Mouse (Mus musculus): Measurements from ENCODE around the gene Hs6st3. TPM values are rescaled to one million over a fixed set of nuclear protein-coding genes. Genes with fewer than 3 reads are reported as not detected.

Gene Hs6st3
- polyA plus RNA-seq, 1 experiment from 2014 or later, result 0.45 TPM

- Histone ChIP-seq H3K27ac (ENCODE audit: low read depth, low read length) (no peak overlapping the region), H3K27me3 (ENCODE audit: control insufficient read depth, insufficient read depth, low read length) (no peaks in the 10 kb centered on the region), H3K4me1 (ENCODE audit: control insufficient read depth, insufficient read depth, low read length) (no peaks in the 10 kb centered on the region), H3K36me3 (ENCODE audit: control insufficient read depth, insufficient read depth, low read length) (no peaks in the 10 kb centered on the region), H3K9me3 (ENCODE audit: control insufficient read depth, low read length) (no peaks in the 10 kb centered on the region), H3K4me2 (replicated peaks; ENCODE audit: low read depth, low read length) (no peak overlapping the region), H3K9ac (ENCODE audit: low read depth, low read length) (no peak overlapping the region), H3K4me3 (ENCODE audit: low read length) (no peak overlapping the region)
- 58% methylated on average over 4 of the region's 4 CpGs for WGBS
- ATAC-seq (ENCODE audit: low FRiP score, low TSS enrichment), result no peak
Measured at GRCm38 (mm10) chr14:119450471-119450870, 312.3 kb downstream of the Hs6st3 start.

GRCm38 (mm10) chr14:119451594-119451993 is 313.5 kb downstream of the Hs6st3 start:
- no peak for ATAC-seq (ENCODE audit: low FRiP score, low TSS enrichment)
- Histone ChIP-seq H3K9ac (ENCODE audit: low read depth, low read length) (no peak overlapping the region), H3K27ac (ENCODE audit: low read depth, low read length) (no peak overlapping the region), H3K4me2 (replicated peaks; ENCODE audit: low read depth, low read length) (no peak overlapping the region), H3K36me3 (ENCODE audit: control insufficient read depth, insufficient read depth, low read length) (no peaks in the 10 kb centered on the region), H3K9me3 (ENCODE audit: control insufficient read depth, low read length) (no peaks in the 10 kb centered on the region), H3K27me3 (ENCODE audit: control insufficient read depth, insufficient read depth, low read length) (no peaks in the 10 kb centered on the region), H3K4me3 (ENCODE audit: low read length) (no peak overlapping the region), H3K4me1 (ENCODE audit: control insufficient read depth, insufficient read depth, low read length) (no peaks in the 10 kb centered on the region)

- no peaks in the 10 kb centered on the region for H3K9me3 ChIP-seq (ENCODE audit: control insufficient read depth, low read length)
- no peak overlapping the region for H3K9ac ChIP-seq (ENCODE audit: low read depth, low read length)
- H3K27me3 ChIP-seq (ENCODE audit: control insufficient read depth, insufficient read depth, low read length), result no peaks in the 10 kb centered on the region
- no peak overlapping the region for H3K4me2 ChIP-seq (replicated peaks; ENCODE audit: low read depth, low read length)
- H3K4me1 ChIP-seq (ENCODE audit: control insufficient read depth, insufficient read depth, low read length), result no peaks in the 10 kb centered on the region
- H3K36me3 ChIP-seq (ENCODE audit: control insufficient read depth, insufficient read depth, low read length), result no peaks in the 10 kb centered on the region
- ATAC-seq (ENCODE audit: low FRiP score, low TSS enrichment), result no peak
- H3K27ac ChIP-seq (ENCODE audit: low read depth, low read length), result no peak overlapping the region
- H3K4me3 ChIP-seq (ENCODE audit: low read length), result no peak overlapping the region
Measured at GRCm38 (mm10) chr14:119452382-119452781, 314.2 kb downstream of the Hs6st3 start.

- H3K9me3 ChIP-seq (ENCODE audit: control insufficient read depth, low read length), result no peaks in the 10 kb centered on the region
- H3K27ac ChIP-seq (ENCODE audit: low read depth, low read length), result no peak overlapping the region
- ATAC-seq (ENCODE audit: low FRiP score, low TSS enrichment), result no peak
- H3K36me3 ChIP-seq (ENCODE audit: control insufficient read depth, insufficient read depth, low read length), result no peaks in the 10 kb centered on the region
- H3K4me2 ChIP-seq (replicated peaks; ENCODE audit: low read depth, low read length), result no peak overlapping the region
- no peak overlapping the region for H3K4me3 ChIP-seq (ENCODE audit: low read length)
- no peak overlapping the region for H3K9ac ChIP-seq (ENCODE audit: low read depth, low read length)
- no peaks in the 10 kb centered on the region for H3K4me1 ChIP-seq (ENCODE audit: control insufficient read depth, insufficient read depth, low read length)
- no peaks in the 10 kb centered on the region for H3K27me3 ChIP-seq (ENCODE audit: control insufficient read depth, insufficient read depth, low read length)
- 87% methylated on average over 3 of the region's 3 CpGs for WGBS
Measured at GRCm38 (mm10) chr14:119452797-119453196, 314.7 kb downstream of the Hs6st3 start.

- Histone ChIP-seq H3K27ac (ENCODE audit: low read depth, low read length) (no peak overlapping the region), H3K9ac (ENCODE audit: low read depth, low read length) (no peak overlapping the region)
- ATAC-seq (ENCODE audit: low FRiP score, low TSS enrichment), result no peak
Measured at GRCm38 (mm10) chr14:119464308-119464707, 326.2 kb downstream of the Hs6st3 start.

GRCm38 (mm10) chr14:119464883-119465282 is 326.7 kb downstream of the Hs6st3 start:
- Histone ChIP-seq H3K9ac (ENCODE audit: low read depth, low read length) (no peak overlapping the region), H3K36me3 (ENCODE audit: control insufficient read depth, insufficient read depth, low read length) (no peaks in the 10 kb centered on the region), H3K4me2 (replicated peaks; ENCODE audit: low read depth, low read length) (no peak overlapping the region), H3K4me3 (ENCODE audit: low read length) (no peak overlapping the region), H3K27me3 (ENCODE audit: control insufficient read depth, insufficient read depth, low read length) (no peaks in the 10 kb centered on the region), H3K27ac (ENCODE audit: low read depth, low read length) (no peak overlapping the region), H3K4me1 (ENCODE audit: control insufficient read depth, insufficient read depth, low read length) (no peaks in the 10 kb centered on the region), H3K9me3 (ENCODE audit: control insufficient read depth, low read length) (no peaks in the 10 kb centered on the region)
- no peak for ATAC-seq (ENCODE audit: low FRiP score, low TSS enrichment)
- 95% methylated on average over 1 of the region's 1 CpGs for WGBS

More at GRCm38 (mm10) chr14:119464308-119464707, 326.2 kb downstream of the Hs6st3 start:
- no peaks in the 10 kb centered on the region for H3K36me3 ChIP-seq (ENCODE audit: control insufficient read depth, insufficient read depth, low read length)
- no peak overlapping the region for H3K4me2 ChIP-seq (replicated peaks; ENCODE audit: low read depth, low read length)
- no peaks in the 10 kb centered on the region for H3K27me3 ChIP-seq (ENCODE audit: control insufficient read depth, insufficient read depth, low read length)
- 92% methylated on average over 5 of the region's 5 CpGs for WGBS
- no peak overlapping the region for H3K4me3 ChIP-seq (ENCODE audit: low read length)
- no peaks in the 10 kb centered on the region for H3K4me1 ChIP-seq (ENCODE audit: control insufficient read depth, insufficient read depth, low read length)
- H3K9me3 ChIP-seq (ENCODE audit: control insufficient read depth, low read length), result no peaks in the 10 kb centered on the region

GRCm38 (mm10) chr14:119466899-119467588 is 328.9 kb downstream of the Hs6st3 start:
- Histone ChIP-seq H3K4me3 (ENCODE audit: low read length) (no peak overlapping the region), H3K4me2 (replicated peaks; ENCODE audit: low read depth, low read length) (no peak overlapping the region), H3K9ac (ENCODE audit: low read depth, low read length) (no peak overlapping the region), H3K27ac (ENCODE audit: low read depth, low read length) (no peak overlapping the region), H3K27me3 (ENCODE audit: control insufficient read depth, insufficient read depth, low read length) (no peaks in the 10 kb centered on the region), H3K4me1 (ENCODE audit: control insufficient read depth, insufficient read depth, low read length) (no peaks in the 10 kb centered on the region), H3K36me3 (ENCODE audit: control insufficient read depth, insufficient read depth, low read length) (no peaks in the 10 kb centered on the region), H3K9me3 (ENCODE audit: control insufficient read depth, low read length) (no peaks in the 10 kb centered on the region)
- ATAC-seq (ENCODE audit: low FRiP score, low TSS enrichment), result no peak
- WGBS, result 63% methylated on average over 5 of the region's 5 CpGs

- H3K4me2 ChIP-seq (replicated peaks; ENCODE audit: low read depth, low read length), result no peak overlapping the region
- H3K27me3 ChIP-seq (ENCODE audit: control insufficient read depth, insufficient read depth, low read length), result no peaks in the 10 kb centered on the region
- H3K9ac ChIP-seq (ENCODE audit: low read depth, low read length), result no peak overlapping the region
- WGBS, result 80% methylated on average over 9 of the region's 9 CpGs
- H3K9me3 ChIP-seq (ENCODE audit: control insufficient read depth, low read length), result no peaks in the 10 kb centered on the region
- H3K4me1 ChIP-seq (ENCODE audit: control insufficient read depth, insufficient read depth, low read length), result no peaks in the 10 kb centered on the region
- H3K4me3 ChIP-seq (ENCODE audit: low read length), result no peak overlapping the region
- H3K36me3 ChIP-seq (ENCODE audit: control insufficient read depth, insufficient read depth, low read length), result no peaks in the 10 kb centered on the region
- no peak overlapping the region for H3K27ac ChIP-seq (ENCODE audit: low read depth, low read length)
- ATAC-seq (ENCODE audit: low FRiP score, low TSS enrichment), result no peak
Measured at GRCm38 (mm10) chr14:119476582-119476981, 338.4 kb downstream of the Hs6st3 start.

GRCm38 (mm10) chr14:119477836-119478235 is 339.7 kb downstream of the Hs6st3 start:
- H3K4me3 ChIP-seq (ENCODE audit: low read length), result no peak overlapping the region
- H3K27ac ChIP-seq (ENCODE audit: low read depth, low read length), result no peak overlapping the region
- H3K4me2 ChIP-seq (replicated peaks; ENCODE audit: low read depth, low read length), result no peak overlapping the region
- H3K4me1 ChIP-seq (ENCODE audit: control insufficient read depth, insufficient read depth, low read length), result no peaks in the 10 kb centered on the region
- H3K9ac ChIP-seq (ENCODE audit: low read depth, low read length), result no peak overlapping the region
- no peaks in the 10 kb centered on the region for H3K9me3 ChIP-seq (ENCODE audit: control insufficient read depth, low read length)
- WGBS, result 37% methylated on average over 4 of the region's 4 CpGs
- H3K36me3 ChIP-seq (ENCODE audit: control insufficient read depth, insufficient read depth, low read length), result no peaks in the 10 kb centered on the region
- no peak for ATAC-seq (ENCODE audit: low FRiP score, low TSS enrichment)
- no peaks in the 10 kb centered on the region for H3K27me3 ChIP-seq (ENCODE audit: control insufficient read depth, insufficient read depth, low read length)

Data from kidney, embryonic 14.5 days (tissue).